Mouse (Mus musculus) stomach, embryonic 14.5 days (tissue): ENCODE results near the gene Ncln. TPM values are rescaled to one million over a fixed set of nuclear protein-coding genes. Genes with fewer than 3 reads are reported as not detected.
A peak's percentile ranks its signal among the peaks of the same experiment; 100 is the strongest.
"Not testable (repeated sequence)": the region's sequence is repeated elsewhere in the genome, so short reads cannot be mapped to it uniquely, and the experiment has no call there.

Experiments
- ATAC-seq: fragments of 200-750 bp; cut with Nextera tagmentation; 2 replicates; pipeline ENCODE4 v1.8.0; 2017; ENCODE audit warnings: low read depth, moderate TSS enrichment; ENCODE audit not compliant: insufficient number of reproducible peaks, insufficient read depth, low FRiP score
- H3K27ac ChIP-seq: fragments of 300-500 bp; sonication (generic); 2 replicates; pipeline ENCODE4 v1.5.1; 2014; ENCODE audit warnings: mild to moderate bottlenecking, low read length, moderate library complexity, mixed read lengths
- H3K27me3 ChIP-seq: fragments of 300-500 bp; sonication (generic); 2 replicates; pipeline ENCODE4 v1.6.1; 2014; ENCODE audit warnings: low read length, control low read depth, mixed read lengths; ENCODE audit not compliant: control insufficient read depth, insufficient read depth
- H3K36me3 ChIP-seq: fragments of 300-500 bp; sonication (generic); 2 replicates; pipeline ENCODE4 v1.6.1; 2014; ENCODE audit warnings: mild to moderate bottlenecking, control low read depth, low read length, moderate library complexity, mixed read lengths; ENCODE audit not compliant: control insufficient read depth, insufficient read depth
- H3K4me1 ChIP-seq: fragments of 300-500 bp; sonication (generic); 2 replicates; pipeline ENCODE4 v1.6.1; 2014; ENCODE audit warnings: low read length, control low read depth, mixed read lengths; ENCODE audit not compliant: control insufficient read depth, insufficient read depth
- H3K4me2 ChIP-seq: fragments of 300-500 bp; sonication (generic); replicated peaks from 2 replicates; pipeline ENCODE4 v1.6.1; 2014; ENCODE audit warnings: low read depth, low read length, control low read depth
- H3K4me3 ChIP-seq: fragments of 300-500 bp; sonication (generic); 2 replicates; pipeline ENCODE4 v1.5.1; 2014; ENCODE audit warnings: low read depth, low read length, control low read depth
- H3K9ac ChIP-seq: fragments of 300-500 bp; sonication (generic); replicated peaks from 2 replicates; pipeline ENCODE4 v1.6.1; 2014; ENCODE audit warnings: low read depth, mild to moderate bottlenecking, control low read depth, low read length, moderate library complexity, mixed read lengths
- H3K9me3 ChIP-seq: fragments of 300-500 bp; sonication (generic); 2 replicates; pipeline ENCODE4 v1.6.1; 2016; ENCODE audit warnings: low read depth, low read length, control low read depth; ENCODE audit not compliant: control insufficient read depth
- WGBS: fragments of 180-500 bp; shearing (Covaris S2); extraction: QIAGEN DNeasy Blood & Tissue Kit; methylation state at CpG from one replicate; pipeline ENCODE4 v1.1.7; 2014; 5-methylcytosine and 5-hydroxymethylcytosine counted together
- polyA plus RNA-seq: library from polyadenylated mRNA; unstranded; fragments of >200 nt; fragmentation: Nextera tagmentation; extraction: Ambion mirVana; gene quantifications from 2 replicates; pipeline ENCODE4 v1.2.1, GENCODE M21; 2014

Gene Ncln
- polyA plus RNA-seq, 1 experiment from 2014 or later, result 79.1 TPM

DNA sequence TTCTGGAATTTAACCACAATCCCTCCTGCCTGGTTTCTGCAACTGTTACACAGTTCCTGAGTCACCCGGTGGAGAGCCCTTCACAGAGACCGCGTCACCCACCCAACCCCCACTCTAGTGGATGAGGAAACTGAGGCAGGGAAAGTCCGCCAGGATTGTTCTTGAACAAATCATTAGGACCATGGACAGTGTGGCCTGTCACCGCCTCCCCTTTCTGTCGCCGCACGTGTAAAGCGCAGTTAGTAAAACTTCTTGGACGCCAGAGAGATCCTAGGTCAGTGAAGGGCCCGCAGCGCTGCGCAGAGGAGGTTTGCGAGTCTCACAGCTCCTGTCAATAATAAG is 43.3 kb downstream of the Ncln start:
- Histone ChIP-seq H3K4me2 (no peak overlapping the region), H3K27ac (no peak overlapping the region), H3K36me3 (no peaks in the 10 kb centered on the region), H3K27me3 (peaks cover 38% of the 10 kb centered on the region), H3K4me1 (no peaks in the 10 kb centered on the region), H3K9me3 (no peaks in the 10 kb centered on the region), H3K9ac (no peak overlapping the region), H3K4me3 (no peak overlapping the region)
- WGBS, result 5% methylated on average over 14 of the region's 14 CpGs
- no peak for ATAC-seq

DNA sequence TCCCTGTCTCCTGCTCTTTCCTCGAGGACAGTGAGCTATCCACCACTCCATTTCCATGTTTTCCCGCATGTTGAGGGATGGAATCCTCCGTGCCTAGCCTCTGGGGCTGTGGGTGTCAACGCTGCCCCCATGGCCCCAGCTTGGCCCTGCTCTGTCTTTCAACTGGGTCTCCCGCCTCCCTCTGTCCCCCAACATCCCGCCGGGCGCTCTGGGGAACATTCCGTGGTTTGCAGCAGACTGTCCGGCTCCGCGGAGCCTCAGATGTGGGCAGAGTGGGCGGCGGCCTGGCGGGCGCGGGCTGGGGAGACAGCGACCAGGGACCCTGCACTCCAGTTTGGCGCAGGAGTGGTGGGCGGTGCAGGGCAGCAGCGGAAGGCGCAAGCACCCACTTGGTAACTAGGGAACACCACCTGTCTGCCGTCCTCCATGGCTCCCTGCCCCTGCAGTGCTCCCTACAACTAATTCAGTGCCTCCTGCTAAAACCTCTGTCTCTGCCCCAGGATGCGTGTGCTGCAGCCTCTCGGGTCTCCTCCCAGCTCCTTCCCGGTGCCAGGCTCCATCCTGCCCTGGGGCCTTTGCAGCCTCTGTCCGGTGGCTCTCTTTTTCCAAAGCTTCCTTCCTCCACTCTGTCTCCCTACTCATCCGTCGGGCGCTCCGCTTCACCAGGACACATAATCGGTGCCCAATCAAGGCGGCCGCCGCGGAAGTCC is 43.8 kb downstream of the Ncln start:
- Histone ChIP-seq H3K27me3 (peaks cover 35% of the 10 kb centered on the region), H3K27ac (no peak overlapping the region), H3K4me2 (no peak overlapping the region), H3K4me3 (no peak overlapping the region), H3K4me1 (no peaks in the 10 kb centered on the region), H3K36me3 (no peaks in the 10 kb centered on the region), H3K9me3 (no peaks in the 10 kb centered on the region), H3K9ac (no peak overlapping the region)
- ATAC-seq, result no peak
- WGBS, result 8% methylated on average over 36 of the region's 36 CpGs

DNA sequence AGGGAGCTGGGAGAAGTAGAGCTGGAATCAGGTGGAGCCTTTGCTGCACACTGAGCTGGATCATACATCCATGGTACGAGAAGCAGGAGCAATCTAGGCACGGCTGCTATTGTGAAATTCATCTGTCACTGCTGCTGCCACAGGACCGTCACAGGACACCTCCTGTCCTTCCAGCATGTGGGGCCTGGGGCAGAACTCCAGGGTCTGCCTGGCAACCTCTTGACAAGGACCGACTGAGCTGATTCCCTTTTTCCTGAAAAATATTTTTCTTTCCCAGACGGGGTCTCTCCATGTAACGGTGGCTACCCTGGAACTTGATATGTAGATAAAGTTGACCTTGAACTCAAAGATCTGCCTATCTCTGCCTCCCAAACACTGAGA is 44.8 kb downstream of the Ncln start:
- 55% methylated on average over 6 of the region's 6 CpGs for WGBS
- peaks cover 33% of the 10 kb centered on the region for H3K27me3 ChIP-seq
- H3K4me1 ChIP-seq, result no peaks in the 10 kb centered on the region

DNA sequence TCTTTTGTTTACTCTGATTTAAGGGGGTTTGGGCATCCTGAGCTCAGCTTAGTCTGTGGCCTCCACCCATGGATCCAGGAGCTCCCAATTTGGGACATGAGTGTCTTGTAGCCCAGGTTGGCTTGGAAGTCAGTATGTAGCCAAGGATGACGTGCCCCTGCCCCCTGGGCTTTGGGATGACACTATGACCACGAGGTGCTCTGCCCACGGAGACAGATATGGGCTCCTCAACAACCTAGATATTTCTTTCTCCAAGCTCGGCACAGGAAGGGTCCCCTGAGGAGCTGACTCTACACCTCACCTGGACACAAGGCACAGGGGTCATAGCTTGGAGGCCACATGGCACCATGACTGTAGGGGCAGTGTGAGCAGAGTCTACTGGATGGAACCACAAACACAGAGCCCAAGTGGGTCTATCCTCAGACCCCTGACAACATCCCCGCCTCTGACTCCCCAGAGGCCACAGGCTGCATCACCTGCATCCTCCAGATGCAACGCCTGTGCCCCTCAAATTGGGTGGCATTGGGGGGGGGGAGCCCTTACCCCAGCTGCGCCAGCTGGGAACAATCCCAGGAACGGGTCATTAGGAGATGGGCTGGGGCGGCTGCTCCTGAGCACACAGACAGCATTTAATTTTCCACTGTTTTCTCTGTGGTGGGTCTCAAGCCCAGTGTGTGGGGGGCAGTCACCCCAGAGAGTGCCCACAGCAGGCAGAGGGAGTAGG is 45.4 kb downstream of the Ncln start:
- Histone ChIP-seq H3K4me3 (no peak overlapping the region), H3K9ac (no peak overlapping the region), H3K27me3 (peaks cover 30% of the 10 kb centered on the region), H3K4me2 (no peak overlapping the region), H3K36me3 (no peaks in the 10 kb centered on the region), H3K4me1 (no peaks in the 10 kb centered on the region), H3K27ac (no peak overlapping the region), H3K9me3 (no peaks in the 10 kb centered on the region)
- 60% methylated on average over 9 of the region's 9 CpGs for WGBS
- no peak for ATAC-seq

More for the DNA sequence above, 44.8 kb downstream of the Ncln start:
- ATAC-seq, result no peak
- H3K9ac ChIP-seq, result no peak overlapping the region
- no peak overlapping the region for H3K4me2 ChIP-seq
- H3K4me3 ChIP-seq, result no peak overlapping the region
- H3K27ac ChIP-seq, result no peak overlapping the region
- no peaks in the 10 kb centered on the region for H3K36me3 ChIP-seq
- no peaks in the 10 kb centered on the region for H3K9me3 ChIP-seq

DNA sequence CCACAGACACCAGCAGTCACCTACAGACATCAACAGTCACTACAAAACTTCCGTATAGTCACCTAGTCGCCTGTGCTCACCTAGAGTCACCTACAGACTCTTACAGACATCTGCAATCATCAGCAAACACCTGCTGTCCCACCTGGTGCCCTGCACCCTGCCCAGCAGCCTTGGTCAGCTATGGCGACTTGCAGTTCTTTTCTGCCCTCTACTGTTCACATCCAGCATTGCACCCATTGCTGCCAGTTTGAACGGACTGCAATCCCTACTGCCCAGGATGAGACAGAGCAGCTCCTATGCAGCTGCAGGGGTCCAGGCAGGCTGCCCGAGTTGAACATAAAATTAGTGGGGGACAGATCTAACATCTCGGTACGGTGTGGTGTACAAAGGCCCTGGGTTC is 46.1 kb downstream of the Ncln start:
- WGBS, result 3% methylated on average over 7 of the region's 7 CpGs
- ATAC-seq, result peak; percentile 43; the same call in 1 of the 2 replicates
- peaks cover 30% of the 10 kb centered on the region for H3K27me3 ChIP-seq

DNA sequence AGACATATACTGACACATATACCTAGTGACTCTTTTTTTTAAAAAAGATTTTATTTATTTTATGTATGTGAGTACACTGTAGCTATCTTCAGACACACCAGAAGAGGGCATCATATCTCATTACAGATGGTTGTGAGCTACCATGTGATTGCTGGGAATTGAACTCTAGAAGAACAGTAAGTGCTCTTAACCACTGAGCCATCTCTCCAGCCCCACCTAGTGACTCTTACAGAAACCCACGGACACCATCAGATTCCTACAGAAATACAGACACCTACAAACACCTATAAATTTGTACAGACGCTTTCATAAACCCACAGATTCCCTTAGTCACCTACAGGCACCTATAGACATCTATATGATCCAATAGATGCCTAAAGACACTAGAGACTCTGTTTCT is 50.7 kb downstream of the Ncln start:
- H3K36me3 ChIP-seq, H3K9ac ChIP-seq, ATAC-seq, H3K4me3 ChIP-seq, H3K27me3 ChIP-seq, H3K4me2 ChIP-seq, H3K4me1 ChIP-seq, H3K9me3 ChIP-seq, H3K27ac ChIP-seq: not testable (repeated sequence)
- 19% methylated on average over 2 of the region's 2 CpGs for WGBS

More for the DNA sequence above, 46.1 kb downstream of the Ncln start:
- Histone ChIP-seq H3K4me1 (no peaks in the 10 kb centered on the region), H3K36me3 (no peaks in the 10 kb centered on the region), H3K4me2 (no peak overlapping the region), H3K9ac (no peak overlapping the region), H3K4me3 (no peak overlapping the region), H3K9me3 (no peaks in the 10 kb centered on the region), H3K27ac (no peak overlapping the region)

DNA sequence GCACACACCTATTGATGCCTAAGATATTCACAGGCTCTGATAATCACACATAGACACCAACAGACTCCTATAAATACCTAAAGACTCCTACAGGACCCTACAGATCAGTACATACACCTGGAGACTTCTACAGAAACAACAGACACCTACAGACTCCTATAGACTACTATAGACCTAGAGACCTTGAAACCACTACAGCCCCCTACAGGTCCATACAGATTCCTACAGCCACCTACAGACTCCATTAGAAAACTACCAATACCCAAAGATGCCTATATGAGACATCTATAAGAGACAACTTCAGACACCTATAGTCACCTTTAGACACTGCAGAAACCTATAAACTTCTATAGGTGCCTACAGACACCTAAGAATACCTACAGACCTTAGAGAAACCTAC is 55.2 kb downstream of the Ncln start:
- Histone ChIP-seq H3K27ac (no peak overlapping the region), H3K27me3 (no peaks in the 10 kb centered on the region), H3K4me3 (no peak overlapping the region), H3K9me3 (no peaks in the 10 kb centered on the region), H3K36me3 (no peaks in the 10 kb centered on the region), H3K4me1 (no peaks in the 10 kb centered on the region), H3K4me2 (no peak overlapping the region), H3K9ac (no peak overlapping the region)
- no peak for ATAC-seq
